Mouse (Mus musculus): Measurements from ENCODE around the gene Arhgap21. TPM values are rescaled to one million over a fixed set of nuclear protein-coding genes. Genes with fewer than 3 reads are reported as not detected.

Gene Arhgap21
- 14.5 and 25.7 TPM in 2 replicates for polyA plus RNA-seq (2012; rRNA removed)

DNA sequence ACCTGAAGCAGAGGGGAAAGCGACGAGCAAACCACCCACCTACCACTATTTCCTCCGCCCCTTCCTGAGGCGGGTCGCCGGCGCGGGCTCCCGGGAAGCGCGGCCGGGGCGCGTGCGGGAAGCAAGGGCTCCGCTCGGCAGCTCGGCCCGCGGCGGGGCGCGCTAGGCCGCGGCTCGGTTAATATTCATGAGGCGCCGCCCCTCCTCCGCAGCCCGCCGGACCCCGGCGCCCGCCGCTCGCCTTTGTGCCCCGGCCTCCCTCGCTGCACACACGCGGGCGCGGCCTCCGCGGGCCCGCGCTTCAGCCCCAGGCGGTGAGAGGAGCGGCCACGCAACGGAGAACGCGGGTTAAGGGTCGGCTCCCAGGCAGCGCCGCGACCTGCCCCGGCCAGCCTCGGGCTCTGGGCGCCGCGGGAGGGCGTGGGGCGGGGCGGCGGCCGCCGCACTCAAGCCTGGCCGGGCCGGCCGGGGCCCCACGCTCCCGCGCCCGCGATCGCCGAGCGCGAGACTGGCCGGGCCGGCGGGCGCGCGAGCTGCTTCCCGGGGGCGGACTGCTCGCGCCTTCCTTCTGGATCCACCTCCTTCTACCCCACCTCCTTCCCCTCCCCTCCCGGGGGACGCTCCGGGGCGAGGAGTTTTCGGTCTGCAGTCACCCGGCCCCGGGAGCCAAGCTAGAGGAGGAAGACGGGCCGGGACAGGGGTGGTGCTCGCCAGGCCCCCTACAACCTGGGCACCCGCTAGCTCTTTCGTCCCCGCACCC is at the start of gene Arhgap21:
TSS of gene Arhgap21 (minus strand) at position 441 of the 760 bp plus-strand sequence.
- peak; percentile 79 for DNase-seq (ENCODE audit: low spot score)

DNA sequence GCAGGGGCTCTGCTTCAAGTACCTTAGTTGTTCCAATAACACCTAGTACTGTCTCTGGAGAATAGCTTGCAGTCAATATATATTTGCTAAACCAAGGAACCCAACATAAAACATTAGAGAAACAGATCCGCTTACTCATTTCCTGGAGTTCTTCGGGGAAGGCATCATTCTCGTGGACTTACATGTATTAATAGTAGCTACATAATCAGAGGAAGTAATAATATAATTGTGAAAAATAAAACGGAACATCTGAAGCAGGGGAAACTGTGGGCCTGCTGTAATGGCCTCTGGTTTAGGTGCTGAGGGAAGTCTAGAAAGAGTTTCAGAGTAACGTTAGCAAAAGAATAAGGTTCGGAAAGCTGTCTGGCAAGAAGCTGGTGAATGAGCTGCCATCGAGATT is 47.9 kb upstream of the Arhgap21 start:
- no peak for DNase-seq (ENCODE audit: low spot score)

DNA sequence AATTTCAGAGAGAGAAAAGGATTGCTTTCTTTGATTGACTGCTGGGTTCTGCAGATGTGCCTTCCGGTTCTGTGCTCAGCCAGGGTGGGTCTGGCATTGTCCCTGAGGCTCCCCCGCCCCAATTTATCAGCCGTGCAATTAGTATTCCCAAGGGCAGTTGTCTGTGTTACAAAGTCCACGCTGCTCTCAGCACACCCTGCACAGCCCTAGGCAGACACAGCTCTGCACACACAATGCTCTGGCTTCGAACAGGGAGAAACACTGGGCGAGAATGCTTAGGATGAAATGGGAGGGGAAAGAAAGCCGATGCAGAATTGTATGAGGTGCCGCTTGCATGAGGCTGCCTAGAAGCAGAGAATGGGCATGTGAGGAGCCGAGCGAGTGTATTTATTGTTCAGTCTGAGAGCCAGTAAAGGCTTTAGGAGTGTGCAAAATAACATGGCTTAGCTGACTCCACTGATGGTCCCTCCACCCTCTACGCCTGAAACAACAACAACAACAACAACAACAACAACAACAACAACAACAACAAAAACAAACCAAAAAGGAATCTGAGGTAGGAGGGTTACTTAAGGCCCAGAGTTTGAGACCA is 42.2 kb upstream of the Arhgap21 start:
- DNase-seq (ENCODE audit: low spot score) = no peak

DNA sequence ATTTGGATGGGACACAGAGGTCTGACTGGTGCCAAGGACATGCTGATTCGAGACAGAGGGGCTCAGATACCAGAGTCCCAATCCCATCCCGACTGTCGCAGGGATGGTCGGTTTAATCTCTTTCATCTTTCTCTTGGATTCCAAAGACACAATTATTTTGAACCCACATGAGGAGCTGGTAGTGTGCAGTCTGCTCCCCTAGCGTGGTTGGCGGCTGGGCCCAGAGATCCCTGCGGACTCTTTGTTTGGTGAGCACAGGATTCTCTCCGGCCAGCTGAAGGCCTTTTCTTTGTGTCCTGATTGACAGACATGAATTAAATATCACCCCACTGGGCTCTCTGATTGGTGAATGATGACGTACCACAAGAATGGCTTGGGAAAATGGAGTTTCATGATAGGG is 41.5 kb upstream of the Arhgap21 start:
- no peak for DNase-seq (ENCODE audit: low spot score)

DNA sequence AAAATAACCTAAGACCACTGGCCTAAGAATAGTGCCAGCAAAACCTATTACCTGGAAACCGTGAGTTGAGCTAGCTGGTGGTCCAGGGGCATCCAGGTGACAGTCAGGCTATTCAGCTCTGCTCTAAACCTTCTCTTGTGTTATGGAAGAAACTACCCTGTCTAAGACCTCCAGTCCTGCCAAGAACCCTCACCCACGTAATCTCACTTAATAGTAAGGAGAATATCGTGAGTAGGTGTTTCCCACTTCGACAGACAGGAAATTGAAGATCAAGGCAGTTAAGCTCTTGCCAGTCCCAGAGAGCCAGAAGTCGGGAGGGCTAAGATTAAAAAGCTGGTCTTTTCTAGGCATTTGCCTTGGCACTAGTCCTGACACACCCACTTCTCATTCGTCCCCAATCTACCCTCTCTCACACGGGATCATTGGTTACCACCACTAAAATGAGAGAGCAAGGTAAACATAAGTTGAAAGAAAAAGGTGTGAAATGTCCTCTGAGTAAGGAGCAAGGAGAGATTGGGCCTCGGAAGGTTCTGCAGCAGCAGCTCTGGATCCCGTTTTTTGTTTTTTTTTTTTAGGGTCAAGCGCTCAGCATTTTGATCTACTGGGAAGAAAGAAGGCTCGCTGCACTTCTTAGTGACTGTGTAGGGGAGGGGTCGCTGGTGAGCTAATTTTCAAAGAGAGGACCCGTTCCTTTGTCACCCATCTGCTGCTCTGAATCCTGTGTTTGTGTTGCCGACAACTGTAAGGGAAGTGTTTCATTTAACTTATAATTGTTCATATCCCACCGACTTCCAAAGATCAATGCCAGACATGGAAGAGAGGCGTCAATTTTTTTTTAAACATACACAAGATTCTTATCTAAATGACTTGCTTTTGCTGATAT is 40.8 kb upstream of the Arhgap21 start:
- no peak for DNase-seq (ENCODE audit: low spot score)

DNA sequence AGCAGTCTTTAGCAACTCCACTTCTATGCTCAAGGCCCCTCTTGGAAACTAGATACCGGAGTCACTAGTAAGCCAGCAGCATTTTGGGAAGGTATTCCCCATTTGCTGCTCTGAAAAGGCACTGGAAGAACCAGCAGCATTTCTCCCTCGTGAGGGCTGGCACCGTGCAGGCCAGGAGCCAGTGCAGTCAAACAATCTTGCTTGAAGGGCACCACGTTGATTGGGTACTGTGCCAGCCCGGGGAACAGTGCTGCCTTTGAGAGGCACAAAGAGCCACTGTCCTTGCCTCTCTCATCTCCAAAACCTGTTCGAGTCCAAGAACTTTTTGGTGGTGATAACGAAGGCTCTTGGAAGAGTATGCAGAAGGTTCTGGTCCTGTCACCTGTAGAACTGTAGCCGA is 33.9 kb upstream of the Arhgap21 start:
- no peak for DNase-seq (ENCODE audit: low spot score)

DNA sequence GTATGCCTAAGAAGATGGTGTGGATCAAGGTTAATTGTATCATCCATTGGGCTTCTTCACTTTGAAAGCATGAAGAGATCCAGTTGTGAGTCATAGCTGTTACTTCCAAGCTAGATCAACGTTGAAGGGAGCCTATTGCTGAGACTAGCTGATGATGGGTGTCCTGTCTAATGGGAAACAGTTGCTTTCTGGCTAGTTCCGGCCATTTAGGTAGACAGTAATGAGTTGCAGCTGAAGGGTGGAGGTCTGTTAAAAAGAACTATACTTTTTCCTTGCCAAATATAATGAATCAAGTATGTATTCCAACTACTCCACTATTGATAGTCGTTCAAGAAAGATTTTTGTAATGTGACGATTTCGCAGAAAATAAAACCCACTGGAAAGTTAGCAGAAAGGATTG is 32.5 kb upstream of the Arhgap21 start:
- DNase-seq (ENCODE audit: low spot score) = no peak

DNA sequence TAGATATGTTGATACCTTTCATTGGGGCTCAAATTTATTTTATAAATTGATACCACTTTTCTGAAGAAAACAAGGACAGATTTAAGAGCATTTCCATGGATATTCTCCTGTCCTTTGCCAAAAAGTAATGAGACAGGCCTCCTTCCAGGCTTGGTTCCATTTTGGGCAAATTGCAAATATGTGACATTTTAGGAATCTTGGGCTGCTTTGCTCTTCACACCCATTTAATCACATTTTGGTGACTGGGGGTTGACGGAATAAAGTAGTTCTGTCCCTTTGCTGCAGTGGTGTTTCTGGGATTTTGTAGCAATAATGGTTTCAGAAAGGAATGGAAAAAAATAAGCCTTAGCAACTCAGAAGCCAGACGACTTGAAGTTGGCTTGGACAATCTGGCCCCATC is 26.9 kb upstream of the Arhgap21 start:
- no peak for DNase-seq (ENCODE audit: low spot score)

DNA sequence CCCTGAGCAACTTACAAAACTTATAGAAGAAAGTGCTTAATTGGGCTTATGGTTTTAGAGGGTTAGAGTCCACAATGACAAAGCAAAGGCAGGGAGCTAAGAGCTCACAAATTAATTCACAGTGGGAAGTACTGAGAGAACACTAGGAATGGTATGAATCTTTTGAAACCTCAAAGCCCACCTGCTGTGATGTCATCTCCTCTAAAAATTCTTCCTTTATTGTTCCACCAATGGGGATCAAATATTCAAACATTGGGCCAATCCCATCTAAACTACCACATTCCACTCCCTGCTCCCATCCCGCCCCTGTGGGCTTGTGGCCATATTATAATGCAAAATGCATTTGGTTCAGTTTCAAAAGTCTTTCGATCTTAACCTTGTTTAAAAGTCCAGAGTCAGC is 22.8 kb upstream of the Arhgap21 start:
- DNase-seq (ENCODE audit: low spot score) = no peak

DNA sequence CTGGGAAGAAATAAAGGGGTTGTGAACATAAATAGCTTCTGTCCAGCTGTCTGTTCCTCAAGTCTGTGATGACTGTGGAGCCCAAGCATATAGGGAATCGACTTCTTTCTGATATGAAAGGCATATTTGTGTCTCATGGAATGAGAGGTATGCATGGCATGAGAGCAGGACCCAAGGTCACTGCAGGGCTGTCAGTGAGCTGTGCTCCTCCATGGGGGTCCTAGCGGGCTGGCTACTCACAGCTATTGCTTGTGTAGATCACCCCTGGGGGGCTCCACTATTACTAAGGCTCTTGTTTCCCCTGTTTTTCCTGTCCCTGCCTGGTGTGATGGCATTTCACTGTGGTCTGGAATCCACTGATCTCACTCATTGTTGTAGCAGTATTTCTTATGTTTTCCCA is 22.2 kb upstream of the Arhgap21 start:
- DNase-seq (ENCODE audit: low spot score) = no peak

DNA sequence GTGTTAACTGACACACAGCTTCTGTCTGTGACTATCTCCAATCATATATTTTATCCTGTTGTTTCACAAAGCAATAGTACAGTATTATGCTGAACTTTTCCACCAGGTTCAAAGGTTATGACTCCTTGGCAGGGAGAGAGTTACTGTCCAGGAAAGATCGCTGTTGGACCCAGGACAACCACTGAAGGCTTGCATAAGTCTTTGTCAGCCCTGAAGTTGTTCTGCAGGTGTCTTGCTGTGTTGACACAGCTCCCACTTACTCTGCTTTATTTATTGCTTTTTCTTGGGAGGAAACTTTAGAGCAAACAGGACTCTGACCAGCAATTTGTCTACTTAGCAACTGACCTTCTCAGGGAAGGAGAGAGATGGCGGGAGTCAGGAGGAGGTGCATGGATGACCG is 21.4 kb upstream of the Arhgap21 start:
- DNase-seq (ENCODE audit: low spot score) = no peak

DNA sequence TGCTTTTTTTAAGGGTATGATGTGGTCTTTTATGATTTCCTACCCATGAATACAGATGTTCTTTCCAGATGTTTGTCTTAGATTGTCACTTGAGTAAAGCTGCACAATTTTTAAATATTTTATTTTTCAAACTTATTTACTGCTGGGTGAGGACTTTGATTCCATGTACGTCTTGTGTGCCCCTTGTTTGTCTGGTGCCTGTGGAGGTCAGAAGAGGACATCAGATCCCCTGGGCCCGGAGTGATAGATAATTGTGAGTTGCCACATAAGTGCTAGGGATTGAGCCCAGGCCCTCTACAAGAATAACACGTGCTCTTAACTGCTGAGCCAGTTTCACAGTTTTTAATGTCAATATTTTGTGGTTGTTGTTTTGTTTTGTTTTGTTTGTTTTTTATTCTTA is 19.1 kb upstream of the Arhgap21 start:
- DNase-seq (ENCODE audit: low spot score) = no peak

DNA sequence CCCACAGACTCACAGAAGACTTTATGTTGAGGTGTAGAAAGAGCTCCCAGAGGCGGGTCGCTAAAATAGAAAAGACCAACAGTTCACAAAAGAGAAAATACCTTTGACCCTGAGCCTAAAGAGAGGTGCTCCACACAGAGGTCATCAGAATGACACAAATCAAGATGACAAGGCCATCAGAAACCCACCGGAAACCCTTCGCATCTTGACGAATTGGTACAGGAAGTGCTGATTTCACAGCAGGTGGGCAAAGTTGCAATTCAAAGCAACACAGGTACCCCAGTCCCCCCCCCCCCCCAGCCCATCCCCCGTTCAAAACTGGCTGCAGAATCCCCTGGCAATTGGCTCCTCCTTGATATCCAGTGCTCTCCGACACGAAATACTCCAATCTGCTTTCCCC is 10.0 kb upstream of the Arhgap21 start:
- DNase-seq (ENCODE audit: low spot score) = no peak

DNA sequence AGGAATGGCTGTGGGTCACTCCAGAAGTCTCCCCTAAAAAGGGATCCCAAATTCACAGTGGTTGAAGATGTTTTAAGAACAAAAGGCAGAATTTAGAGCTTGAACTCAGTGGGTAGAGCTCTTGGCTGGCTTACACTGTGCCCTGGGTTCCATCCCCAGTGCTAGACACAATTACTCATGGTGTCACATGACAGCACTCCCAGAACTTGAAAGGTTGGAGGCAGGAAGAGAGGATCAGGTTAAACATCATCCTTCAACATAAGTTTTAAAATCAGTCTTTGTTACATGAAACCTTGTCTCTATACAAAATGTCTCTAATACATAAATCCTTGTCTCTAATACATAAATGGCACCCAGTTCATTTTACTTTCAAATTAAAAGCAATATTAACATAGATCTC is 8.4 kb upstream of the Arhgap21 start:
- no peak for DNase-seq (ENCODE audit: low spot score)

DNA sequence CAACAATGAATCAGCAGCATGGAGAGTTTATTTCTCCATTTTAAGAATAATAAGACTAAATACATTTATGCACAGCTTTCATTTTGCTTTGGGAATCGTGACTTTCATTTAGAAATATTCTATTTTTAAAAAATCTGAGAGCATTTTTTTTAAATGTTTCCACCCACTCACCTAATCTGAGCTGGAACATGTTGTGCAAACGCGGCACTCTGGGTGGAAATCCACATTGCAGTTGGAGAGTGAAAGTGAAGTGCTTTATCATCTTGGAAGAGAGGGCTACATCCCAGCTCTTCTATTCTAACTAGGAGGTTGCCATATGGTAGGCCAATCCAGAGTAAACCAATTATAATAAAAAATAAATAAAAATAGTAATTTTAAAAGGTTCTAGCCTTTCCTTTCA is 4.8 kb upstream of the Arhgap21 start:
- DNase-seq (ENCODE audit: low spot score) = no peak

DNA sequence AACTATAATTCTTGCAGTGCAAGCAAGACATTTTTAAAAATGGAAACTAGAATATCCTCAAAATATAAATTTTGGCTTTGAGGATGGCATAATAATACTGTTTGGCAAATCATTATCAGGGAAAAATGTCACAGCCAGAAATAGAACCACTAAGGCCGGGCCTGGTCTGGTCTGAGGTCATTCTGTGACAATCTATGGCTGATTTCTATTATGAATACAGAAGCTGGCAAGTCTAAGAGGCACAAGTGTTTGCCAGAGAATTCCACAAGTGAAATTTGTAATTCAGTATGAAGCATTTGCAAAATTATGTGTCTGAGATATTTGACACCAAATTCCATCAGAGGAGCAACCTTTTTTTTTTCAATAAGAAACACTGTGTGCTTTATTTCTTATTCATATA is 3.5 kb upstream of the Arhgap21 start:
- no peak for DNase-seq (ENCODE audit: low spot score)

DNA sequence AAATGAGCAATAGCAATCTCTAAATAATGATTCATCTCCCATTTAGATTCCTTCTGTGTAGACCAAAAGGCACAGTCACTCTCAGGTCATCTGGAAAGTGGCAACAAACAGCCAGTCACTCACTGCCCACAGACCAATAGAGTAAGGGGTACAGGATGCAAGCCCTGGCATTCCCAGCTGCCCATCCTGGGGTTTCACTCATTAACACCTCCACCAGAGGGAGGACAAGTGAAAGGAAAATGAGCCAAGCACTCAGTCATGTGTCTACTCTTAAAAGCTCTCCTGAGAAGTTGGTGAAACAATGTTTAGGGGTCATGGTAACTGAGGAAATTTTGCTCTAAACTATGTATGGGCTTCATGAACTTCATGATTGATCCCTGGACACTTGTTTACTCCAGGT is 2.9 kb upstream of the Arhgap21 start:
- no peak for DNase-seq (ENCODE audit: low spot score)

DNA sequence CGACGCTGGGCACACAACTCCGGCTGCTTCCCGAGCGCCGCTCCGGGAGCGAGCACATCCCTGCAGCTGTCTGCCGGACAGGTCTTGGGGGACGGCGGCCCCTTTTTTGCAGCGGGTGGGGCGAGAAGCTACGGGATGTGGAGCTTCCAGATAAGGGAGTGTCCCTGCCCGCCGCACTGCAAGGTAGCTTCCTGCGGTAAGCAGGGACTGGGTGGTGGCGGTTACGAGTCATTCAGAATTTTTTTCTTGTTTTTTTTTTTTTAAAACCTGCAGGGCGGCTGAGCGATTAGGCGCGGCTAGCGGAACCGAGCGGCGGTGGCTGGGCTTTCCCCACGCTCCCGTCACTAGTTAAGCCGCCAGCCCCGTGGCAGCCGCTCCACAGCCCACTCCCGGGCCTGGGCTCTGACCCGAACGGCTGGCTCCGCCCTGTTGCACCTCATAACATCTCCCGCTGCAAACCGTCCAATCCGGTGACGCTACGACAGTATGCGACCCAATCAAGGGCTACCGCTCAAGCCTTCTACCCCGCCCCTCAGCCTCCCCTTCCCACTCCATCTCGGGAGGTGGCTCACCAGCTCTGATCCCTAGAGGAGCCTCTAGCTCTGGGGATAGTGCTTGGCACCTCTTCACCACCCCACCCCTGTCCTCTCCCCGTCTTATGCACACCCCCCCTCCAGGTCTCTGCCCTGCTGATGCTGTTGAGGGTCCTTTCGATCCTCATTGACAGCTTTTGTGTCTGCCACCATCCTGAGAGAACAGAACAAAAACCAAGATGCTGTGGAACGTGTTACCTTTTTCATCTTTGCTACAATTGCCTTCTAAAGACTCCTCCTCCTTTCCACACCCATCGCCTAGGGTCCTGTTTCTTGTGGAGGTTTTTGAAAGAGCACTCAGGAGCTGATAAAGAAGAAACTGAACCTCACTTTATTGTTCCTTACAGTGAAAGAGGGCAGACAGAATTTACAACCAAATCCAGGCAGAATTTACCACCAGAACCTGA is 820 bp upstream of the Arhgap21 start:
- peak; percentile 83 for DNase-seq (ENCODE audit: low spot score)

DNA sequence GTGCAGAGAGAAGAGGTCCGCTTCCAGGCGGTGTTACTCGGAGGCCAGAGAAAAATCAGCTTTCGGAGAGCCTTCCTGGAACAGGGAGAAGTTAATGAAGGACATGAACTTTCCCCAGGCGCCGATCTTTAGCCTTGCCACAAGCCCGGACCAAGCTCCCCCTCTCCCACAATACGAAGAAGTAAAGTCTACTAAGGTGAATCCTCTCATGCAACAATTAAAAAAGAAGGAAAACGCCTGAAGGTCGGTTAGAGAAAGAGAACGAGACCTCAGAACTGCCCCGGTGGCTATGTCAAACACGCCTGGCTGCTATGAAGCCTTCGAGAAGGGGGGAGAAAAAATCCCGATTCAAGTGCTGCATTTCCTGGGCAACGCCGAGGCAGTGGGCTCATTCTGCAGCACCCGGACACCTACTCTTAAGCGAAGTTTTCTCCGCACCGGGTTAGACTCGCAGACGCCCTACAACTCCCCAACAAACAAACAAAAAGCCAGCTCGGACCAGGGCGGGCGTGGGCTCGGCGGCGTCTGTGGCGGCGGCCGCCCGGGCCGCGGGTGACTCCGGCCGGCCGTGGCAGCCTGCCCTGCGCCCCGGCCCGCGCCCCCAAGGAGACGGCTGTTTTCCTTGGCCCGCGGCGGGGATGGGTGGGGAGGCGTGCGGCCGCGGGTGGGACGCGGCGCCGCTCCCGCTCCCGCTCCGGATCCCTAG is 882 bp downstream of the Arhgap21 start:
- peak; percentile 47 for DNase-seq (ENCODE audit: low spot score)

DNA sequence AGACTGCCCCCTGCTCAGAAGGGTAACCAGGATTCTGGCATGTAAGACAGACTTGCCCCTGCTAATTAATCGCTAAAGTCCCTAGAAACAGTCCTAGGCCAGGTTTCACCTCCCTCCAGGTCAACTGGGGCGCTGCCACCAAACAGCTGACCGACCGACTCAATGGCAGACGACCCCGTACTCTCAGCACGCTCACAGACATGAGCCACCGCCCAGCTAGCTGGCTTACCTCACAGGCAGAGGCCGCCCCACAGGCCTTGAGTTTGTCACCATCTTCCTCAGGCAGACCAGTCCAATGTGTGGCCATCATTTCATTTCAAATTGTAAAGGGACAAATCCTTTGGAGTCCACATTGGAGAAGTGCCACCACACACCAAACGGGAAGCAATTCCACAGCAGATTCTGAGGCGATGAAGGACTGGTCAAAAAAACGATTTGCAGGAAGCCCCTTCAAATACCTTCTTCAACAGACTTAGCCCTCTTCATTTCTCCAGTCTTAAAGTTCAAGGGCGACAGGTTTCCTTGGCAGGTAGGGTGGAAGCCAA is 1.5 kb downstream of the Arhgap21 start:
- DNase-seq (ENCODE audit: low spot score) = peak; percentile 37

All from urinary bladder, adult 2 months (tissue).